ENCODE assay signal across 8 mouse cellular contexts in the genomic region with DNA sequence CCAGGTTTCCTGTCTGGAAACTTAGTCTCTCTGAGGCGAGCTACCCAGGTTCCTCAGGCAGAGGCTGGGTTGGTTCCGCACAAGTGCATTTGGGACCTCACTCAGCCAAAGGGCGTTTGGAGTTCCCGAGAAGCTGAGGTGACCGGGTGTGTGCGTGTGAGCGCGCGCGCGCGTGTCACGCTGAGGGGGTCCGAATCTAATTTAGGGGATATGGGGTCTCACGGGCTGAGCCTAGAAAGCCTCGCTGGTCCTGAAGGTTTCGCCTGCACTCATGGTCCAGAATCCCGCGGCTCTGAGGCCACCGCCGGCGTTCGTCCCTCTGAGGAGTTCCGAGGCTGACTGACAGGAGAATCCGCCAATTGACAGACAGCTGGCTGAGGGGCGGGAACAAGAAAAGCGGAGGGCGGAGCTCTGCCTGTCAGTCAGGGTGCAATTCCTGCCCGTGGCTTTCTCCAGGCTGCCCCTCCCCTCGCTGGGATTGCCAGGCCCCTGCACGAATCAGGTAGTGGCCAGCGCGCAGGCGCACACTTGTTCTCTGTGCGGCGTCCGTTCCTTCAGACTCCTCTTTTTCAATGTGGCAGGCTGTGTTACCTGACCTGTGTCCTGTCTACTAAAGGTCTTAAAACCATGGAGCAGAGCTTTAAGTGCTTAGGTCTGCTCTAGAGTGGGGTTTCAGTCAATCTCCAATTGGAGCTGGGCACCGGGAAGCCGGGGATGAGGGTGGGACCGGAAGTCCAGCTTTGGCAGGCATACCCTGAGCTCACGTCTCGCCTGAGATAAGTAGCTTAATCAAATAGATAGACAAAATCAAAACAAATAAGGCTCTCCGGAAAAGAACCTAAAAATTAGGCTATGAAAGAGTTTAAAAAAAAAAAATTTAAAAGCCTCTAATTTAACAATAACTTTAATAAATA. TPM values are rescaled to one million over a fixed set of nuclear protein-coding genes. Genes with fewer than 3 reads are reported as not detected.
A peak's percentile ranks its signal among the peaks of the same experiment; 100 is the strongest.
DNase-seq lines count a peak whose midpoint lies in the region; ATAC-seq and TF ChIP-seq lines count a peak whose summit lies in the region.

A gene (minus strand): TSS at position 341 of the 914 bp plus-strand sequence.

- peak within 1 kb of the TSS; percentile 89 for H3K4me2 ChIP-seq in embryonic facial prominence, embryonic 15.5 days (replicated peaks)
- H3K4me2 ChIP-seq in limb, embryonic 14.5 days (replicated peaks; ENCODE audit: low read depth, low read length, severe bottlenecking): peak within 1 kb of the TSS; percentile 91
- peak within 1 kb of the TSS; percentile 54 for H3K4me2 ChIP-seq in midbrain, postnatal 0 days (ENCODE audit: low read depth, low read length, poor library complexity, severe bottlenecking)

- peak within 1 kb of the TSS; percentile 62 for H3K27ac ChIP-seq in bone marrow, adult 2 months (ENCODE audit: control insufficient read depth, insufficient read depth, low read depth, low read length, poor library complexity)
- H3K27ac ChIP-seq in embryonic facial prominence, embryonic 15.5 days (replicated peaks): peak within 1 kb of the TSS; percentile 96
- peak within 1 kb of the TSS; percentile 87 for H3K27ac ChIP-seq in limb, embryonic 14.5 days (replicated peaks; ENCODE audit: low read depth, low read length)
- H3K27ac ChIP-seq in midbrain, postnatal 0 days (ENCODE audit: low read depth, low read length): peak within 1 kb of the TSS; percentile 96

- TF ChIP-seq POLR2A in bone marrow, adult 2 months (IDR thresholded peaks at IDR 0.05; ENCODE audit: borderline replicate concordance, control insufficient read depth, low read depth, low read length): peak; percentile 83; the same call in 1 of the 2 replicates
- 0 out of 2 replicates have a peak, but pooled peaks have one; percentile 3 for TF ChIP-seq POLR2A in limb, embryonic 14.5 days (IDR thresholded peaks at IDR 0.05; ENCODE audit: borderline replicate concordance, extremely low read depth, insufficient read depth, insufficient read length)

- DNase-seq in 416B (ENCODE audit: low read depth): peak; percentile 98
- DNase-seq in heart, adult 8-10 months (ENCODE audit: low spot score): peak; percentile 100
- peak; percentile 100 for DNase-seq in kidney, adult 9 months
- DNase-seq in limb, embryonic 14.5 days (ENCODE audit: low spot score): peak; percentile 98
- peak; percentile 98 for DNase-seq in midbrain, postnatal 0 days (ENCODE audit: low spot score)
- peak; percentile 98 to 99 for DNase-seq in spleen, postnatal 14 days (ENCODE audit: low spot score in 2 of 2)

- no peaks in the 10 kb centered on the region for H3K4me1 ChIP-seq in bone marrow, adult 2 months (ENCODE audit: control insufficient read depth, insufficient read depth, low read length)
- H3K4me1 ChIP-seq in embryonic facial prominence, embryonic 15.5 days: no peaks in the 10 kb centered on the region
- no peaks in the 10 kb centered on the region for H3K4me1 ChIP-seq in limb, embryonic 14.5 days (ENCODE audit: control insufficient read depth, insufficient read depth, low read length)
- H3K4me1 ChIP-seq in midbrain, postnatal 0 days (ENCODE audit: insufficient read depth, low read length): no peaks in the 10 kb centered on the region

- H3K4me3 ChIP-seq in bone marrow, adult 2 months (replicated peaks; ENCODE audit: control insufficient read depth, low read depth, low read length): peak within 1 kb of the TSS; percentile 84
- peak within 1 kb of the TSS; percentile 77 for H3K4me3 ChIP-seq in embryonic facial prominence, embryonic 15.5 days (replicated peaks)
- peak within 1 kb of the TSS; percentile 66 for H3K4me3 ChIP-seq in limb, embryonic 14.5 days (replicated peaks; ENCODE audit: low read length)
- H3K4me3 ChIP-seq in midbrain, postnatal 0 days (ENCODE audit: low read depth, low read length): peak within 1 kb of the TSS; percentile 43

- no peak for TF ChIP-seq CTCF in bone marrow, adult 2 months (IDR thresholded peaks at IDR 0.05; ENCODE audit: control insufficient read depth, insufficient read depth, low read length)
- TF ChIP-seq CTCF in midbrain, postnatal 0 days (IDR thresholded peaks at IDR 0.05): no peak

- H3K9me3 ChIP-seq in embryonic facial prominence, embryonic 15.5 days (replicated peaks): no peaks in the 10 kb centered on the region
- no peaks in the 10 kb centered on the region for H3K9me3 ChIP-seq in limb, embryonic 14.5 days (ENCODE audit: control insufficient read depth, low read length)
- H3K9me3 ChIP-seq in midbrain, postnatal 0 days (ENCODE audit: low read length): no peaks in the 10 kb centered on the region

- no peaks in the 10 kb centered on the region for H3K27me3 ChIP-seq in embryonic facial prominence, embryonic 15.5 days
- H3K27me3 ChIP-seq in limb, embryonic 14.5 days (ENCODE audit: control insufficient read depth, insufficient read depth, low read length): no peaks in the 10 kb centered on the region
- no peaks in the 10 kb centered on the region for H3K27me3 ChIP-seq in midbrain, postnatal 0 days (ENCODE audit: insufficient read depth, low read length)

- WGBS in bone marrow, adult 2 months: under 1% methylated on average over 43 of the region's 43 CpGs
- under 1% methylated on average over 43 of the region's 43 CpGs for WGBS in embryonic facial prominence, embryonic 15.5 days
- WGBS in limb, embryonic 14.5 days: under 1% methylated on average over 43 of the region's 43 CpGs
- WGBS in midbrain, postnatal 0 days: under 1% methylated on average over 43 of the region's 43 CpGs

- ATAC-seq in embryonic facial prominence, embryonic 15.5 days (ENCODE audit: insufficient number of reproducible peaks, low FRiP score, low TSS enrichment, low read depth): peak; percentile 99
- peak; percentile 100 for ATAC-seq in limb, embryonic 14.5 days (ENCODE audit: low FRiP score, low read depth)
- peak; percentile 100 for ATAC-seq in midbrain, postnatal 0 days (ENCODE audit: low FRiP score)

- H3K36me3 ChIP-seq in embryonic facial prominence, embryonic 15.5 days: no peaks in the 10 kb centered on the region
- H3K36me3 ChIP-seq in limb, embryonic 14.5 days (ENCODE audit: control insufficient read depth, insufficient read depth, low read length): no peaks in the 10 kb centered on the region
- no peaks in the 10 kb centered on the region for H3K36me3 ChIP-seq in midbrain, postnatal 0 days (ENCODE audit: insufficient read depth, low read length)

- H3K9ac ChIP-seq in embryonic facial prominence, embryonic 15.5 days: peak within 1 kb of the TSS; percentile 62
- peak within 1 kb of the TSS; percentile 72 for H3K9ac ChIP-seq in limb, embryonic 14.5 days (ENCODE audit: low read depth, low read length, severe bottlenecking)
- H3K9ac ChIP-seq in midbrain, postnatal 0 days (replicated peaks; ENCODE audit: low read length, poor library complexity, severe bottlenecking): peak within 1 kb of the TSS; percentile 78

RNA-seq across cellular contexts. Expression of the gene that starts here (rescaled TPM):
- polyA plus RNA-seq in bone marrow, adult 2 months (2011; ENCODE audit: insufficient read depth, insufficient read length, low replicate concordance, missing spikeins): 2.4 and 5.7 TPM in 2 replicates
- 1.8 TPM in 2 replicates for polyA plus RNA-seq in embryonic facial prominence, embryonic 15.5 days (2015; fragmentation: Nextera tagmentation; extraction: Ambion mirVana)
- 1 to 10 TPM in 3 of 4 experiments, under 1 TPM in 1; 0.95 to 3.1 (median 1.4) TPM for total RNA-seq in heart, adult 8-10 months (2022)
- polyA plus RNA-seq in limb, embryonic 14.5 days (2012; rRNA removed): 2.1 and 2.7 TPM in 2 replicates
- 0.54 and 1.0 TPM in 2 replicates for polyA plus RNA-seq in limb, embryonic 14.5 days (2014; fragmentation: Nextera tagmentation; extraction: Ambion mirVana)
- 0.22 and 0.94 TPM in 2 replicates for total RNA-seq in midbrain, postnatal 0 days (2014; rRNA removed)
- polyA plus RNA-seq in midbrain, postnatal 0 days (2015; fragmentation: Nextera tagmentation; extraction: Ambion mirVana): 0.97 and 1.1 TPM in 2 replicates

Comparison
In these comparisons a context has a peak if more than half of its experiments do, and no peak if none do; other contexts are left out.
1. Peak in every context shown above with its lines: DNase-seq, ATAC-seq, H3K4me3 ChIP-seq and H3K27ac ChIP-seq.